Mouse (Mus musculus) cortical plate, adult 2 months (tissue): Measurements from ENCODE around the gene Supt5.

Experiments used
- CTCF ChIP-seq: fragments of 200-500 bp; IDR thresholded peaks from 2 replicates; pipeline ENCODE4 v1.5.1; 2011; ENCODE audit warnings: mild to moderate bottlenecking, control low read depth, low read length; ENCODE audit not compliant: insufficient read depth; ENCODE audit errors: extremely low read depth
- POLR2A ChIP-seq: fragments of 200-500 bp; IDR thresholded peaks from 2 replicates; pipeline ENCODE4 v1.6.1; 2011; ENCODE audit warnings: mild to moderate bottlenecking, low read length, control low read depth; ENCODE audit not compliant: insufficient read depth; ENCODE audit errors: extremely low read depth

DNA sequence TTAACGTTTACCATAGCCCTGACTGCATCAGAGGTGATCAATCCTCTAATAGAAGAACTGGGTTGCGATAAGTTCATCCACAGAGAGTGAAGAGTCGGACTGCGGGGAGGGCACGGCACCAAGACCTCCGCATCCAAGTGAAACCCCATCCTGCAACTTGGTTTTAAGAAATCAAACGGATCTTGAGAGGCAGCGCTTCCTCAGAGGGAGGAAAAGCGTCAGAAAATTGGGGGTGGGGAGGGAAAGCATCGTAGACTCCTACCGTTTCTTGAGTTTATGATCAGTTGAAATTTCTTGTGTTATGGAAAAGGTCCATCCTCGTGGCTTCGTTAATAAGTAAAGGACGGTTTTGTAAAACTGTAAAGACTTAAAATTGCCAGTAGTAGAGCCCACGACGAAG is 70.0 kb downstream of the Supt5 start:
- TF ChIP-seq POLR2A (no peak), CTCF (no peak)
